Mouse (Mus musculus) ES-Bruce4 (cell line): Measurements from ENCODE around the gene Arhgef10l.

ENCODE experiments used
- CTCF ChIP-seq: IDR thresholded peaks from one replicate; pipeline ENCODE4 v1.8.1; 2011; ENCODE audit warnings: low read depth, low read length
- EP300 ChIP-seq: IDR thresholded peaks from 2 replicates; pipeline ENCODE4 v1.6.1; 2011; ENCODE audit warnings: low read depth, low read length; ENCODE audit not compliant: insufficient read depth

- TF ChIP-seq CTCF, result no peak
- TF ChIP-seq EP300, result no peak
Observed at GRCm38 (mm10) chr4:140567911-140568480, 97.8 kb downstream of the Arhgef10l start.
